Mouse (Mus musculus) erythroblast, embryonic 14.5 days (primary cell): ENCODE measurements around the gene Lrp2. TPM values are rescaled to one million over a fixed set of nuclear protein-coding genes. Genes with fewer than 3 reads are reported as not detected.

ENCODE experiments used
- H3K27me3 ChIP-seq: 2 replicates; pipeline ENCODE4 v1.6.1; 2012; ENCODE audit warnings: inconsistent platforms; ENCODE audit not compliant: control insufficient read depth
- H3K36me3 ChIP-seq: 2 replicates; pipeline ENCODE4 v1.6.1; 2012; ENCODE audit warnings: mild to moderate bottlenecking, inconsistent platforms; ENCODE audit not compliant: control insufficient read depth
- H3K4me1 ChIP-seq: 2 replicates; pipeline ENCODE4 v1.6.1; 2012; ENCODE audit warnings: inconsistent platforms; ENCODE audit not compliant: control insufficient read depth
- H3K4me3 ChIP-seq: replicated peaks from 2 replicates; pipeline ENCODE3; 2012; ENCODE audit warnings: moderate library complexity, mild to moderate bottlenecking, inconsistent platforms
- H3K9me3 ChIP-seq: 2 replicates; pipeline ENCODE4 v1.6.1; 2012; ENCODE audit warnings: low read length, inconsistent platforms, mixed read lengths; ENCODE audit not compliant: control insufficient read depth
- GATA1 ChIP-seq: IDR thresholded peaks from 2 replicates; pipeline ENCODE4 v1.6.1; 2012; ENCODE audit warnings: low read length, inconsistent platforms, mixed read lengths
- TAL1 ChIP-seq: IDR thresholded peaks from 3 replicates; pipeline ENCODE4 v1.6.1; 2012; ENCODE audit warnings: low read length, inconsistent platforms, mixed read lengths
- polyA plus RNA-seq: library from polyadenylated mRNA; stranded (reverse); fragments of >175 nt; gene quantifications from 2 replicates; pipeline ENCODE4 v1.2.3, GENCODE M21; 2012

Lrp2 gene
- polyA plus RNA-seq: not detected in 2 replicates

DNA sequence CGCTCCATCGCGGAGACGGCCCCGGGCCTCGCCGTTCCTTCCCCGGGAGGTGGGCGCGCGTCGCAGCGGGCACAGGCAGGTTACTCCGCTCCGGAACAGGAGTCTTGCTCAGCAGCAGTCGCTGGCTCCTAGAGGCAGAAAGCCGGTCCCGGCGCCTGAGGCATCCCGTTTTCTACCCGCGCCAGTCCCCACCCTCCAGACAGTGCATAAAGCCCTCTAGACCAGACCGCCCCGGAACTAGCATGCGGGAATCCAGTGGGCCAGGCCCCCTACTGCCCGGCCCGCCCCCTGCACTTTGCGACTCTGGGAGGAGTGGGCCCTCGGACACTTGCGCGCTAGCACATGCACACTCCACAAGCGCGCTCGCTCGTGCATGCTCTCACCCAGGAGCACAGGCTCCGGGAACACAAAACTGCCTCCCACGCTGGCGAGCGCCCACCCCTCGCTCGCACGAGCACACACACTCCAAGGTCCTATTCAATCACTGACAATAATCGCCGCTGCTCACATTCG is at the start of gene Lrp2:
Lrp2 (minus strand) TSS at position 180 of the 513 bp plus-strand sequence.
- TF ChIP-seq TAL1 (no peak), GATA1 (no peak)
- Histone ChIP-seq H3K36me3 (no peaks in the 10 kb centered on the region), H3K27me3 (peaks cover 67% of the 10 kb centered on the region), H3K4me3 (peak within 1 kb of the TSS; percentile 29), H3K9me3 (no peaks in the 10 kb centered on the region; the same call in 1 of the 2 replicates), H3K4me1 (no peaks in the 10 kb centered on the region)

GRCm38 (mm10) chr2:69635064-69635701 is 49.3 kb upstream of the Lrp2 start:
- Histone ChIP-seq H3K4me3 (peak overlapping the region; percentile 51), H3K9me3 (peaks cover 11% of the 10 kb centered on the region), H3K4me1 (peaks cover 3% of the 10 kb centered on the region), H3K36me3 (no peaks in the 10 kb centered on the region), H3K27me3 (no peaks in the 10 kb centered on the region)
- TF ChIP-seq GATA1 (no peak), TAL1 (no peak)

DNA sequence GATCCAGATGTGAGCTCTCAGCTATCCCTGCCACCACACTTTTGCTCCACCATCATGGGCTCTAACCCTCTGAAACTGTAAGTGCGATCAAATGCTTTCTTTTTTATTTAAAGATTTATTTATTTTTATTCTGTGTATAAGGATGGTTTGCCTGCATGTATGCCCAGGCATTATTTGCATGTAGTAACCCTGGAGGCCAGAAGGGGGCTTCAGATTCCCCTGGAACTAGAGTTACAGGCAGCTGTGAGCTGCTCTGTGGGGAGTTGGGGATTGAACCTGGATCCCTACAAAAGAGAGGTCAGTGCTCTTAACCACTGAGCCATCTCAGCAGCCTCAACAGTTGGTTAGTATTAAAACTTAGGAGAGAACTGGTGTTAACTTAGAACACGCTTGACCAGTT is 45.6 kb upstream of the Lrp2 start:
- TF ChIP-seq TAL1 (no peak), GATA1 (no peak)
- Histone ChIP-seq H3K4me1 (peaks cover 3% of the 10 kb centered on the region), H3K36me3 (no peaks in the 10 kb centered on the region), H3K4me3 (no peak overlapping the region), H3K27me3 (no peaks in the 10 kb centered on the region), H3K9me3 (peaks cover 5% of the 10 kb centered on the region)

- H3K4me3 ChIP-seq: no peak overlapping the region
- no peaks in the 10 kb centered on the region for H3K27me3 ChIP-seq
- TF ChIP-seq TAL1 (no peak), GATA1 (no peak)
- H3K4me1 ChIP-seq: peaks cover 3% of the 10 kb centered on the region
- H3K9me3 ChIP-seq: peaks cover 5% of the 10 kb centered on the region; the same call in 1 of the 2 replicates
- no peaks in the 10 kb centered on the region for H3K36me3 ChIP-seq
Measured at GRCm38 (mm10) chr2:69630792-69631191, 44.9 kb upstream of the Lrp2 start.

DNA sequence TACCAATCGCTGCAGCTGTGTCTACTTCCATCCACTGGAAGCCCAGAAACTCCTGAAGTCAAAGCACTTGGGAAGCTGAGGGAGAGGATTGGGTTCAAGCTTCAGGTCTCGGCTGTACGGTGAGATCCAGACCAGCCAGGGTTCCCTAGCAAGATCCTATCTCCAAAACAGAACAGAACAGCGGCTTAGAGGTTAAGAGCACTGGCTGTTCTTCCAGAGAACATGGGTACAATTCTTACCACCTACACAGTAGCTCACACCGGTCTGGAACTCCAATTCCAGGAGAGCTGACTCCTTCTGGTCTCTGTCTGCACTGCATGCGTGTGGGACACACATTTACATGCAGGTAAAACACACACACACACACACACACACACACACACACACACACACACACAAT is 44.0 kb upstream of the Lrp2 start:
- Histone ChIP-seq H3K9me3 (peaks cover 5% of the 10 kb centered on the region; the same call in 1 of the 2 replicates), H3K27me3 (no peaks in the 10 kb centered on the region), H3K4me3 (no peak overlapping the region), H3K36me3 (no peaks in the 10 kb centered on the region), H3K4me1 (no peaks in the 10 kb centered on the region)
- TF ChIP-seq GATA1 (no peak), TAL1 (no peak)

- TF ChIP-seq TAL1 (no peak), GATA1 (no peak)
- H3K36me3 ChIP-seq: no peaks in the 10 kb centered on the region
- no peak overlapping the region for H3K4me3 ChIP-seq
- H3K4me1 ChIP-seq: no peaks in the 10 kb centered on the region
- H3K27me3 ChIP-seq: no peaks in the 10 kb centered on the region
- H3K9me3 ChIP-seq: peaks cover 5% of the 10 kb centered on the region; the same call in 1 of the 2 replicates
Measured at GRCm38 (mm10) chr2:69629215-69629614, 43.4 kb upstream of the Lrp2 start.

DNA sequence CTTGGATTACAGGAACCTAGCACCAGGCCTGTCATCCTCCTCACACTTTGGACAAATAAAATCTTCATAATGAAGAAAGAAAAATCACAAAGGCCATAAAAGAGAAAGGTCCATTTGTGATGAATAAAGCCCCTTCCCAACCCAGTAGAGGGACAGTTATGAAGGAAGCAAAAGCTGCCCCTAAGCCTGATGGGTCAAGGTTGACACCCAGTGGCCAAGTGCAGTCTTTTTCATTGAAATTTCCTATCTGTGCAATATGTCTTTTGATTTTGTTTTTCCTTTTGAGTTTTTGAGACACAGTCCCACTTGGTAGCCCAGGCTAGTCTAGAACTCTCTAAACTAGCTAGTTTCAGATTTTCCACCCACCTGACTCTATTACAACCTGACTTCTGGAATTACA is 33.4 kb upstream of the Lrp2 start:
- Histone ChIP-seq H3K9me3 (no peaks in the 10 kb centered on the region), H3K36me3 (no peaks in the 10 kb centered on the region), H3K4me3 (no peak overlapping the region), H3K4me1 (no peaks in the 10 kb centered on the region), H3K27me3 (no peaks in the 10 kb centered on the region)
- TF ChIP-seq GATA1 (no peak), TAL1 (no peak)

DNA sequence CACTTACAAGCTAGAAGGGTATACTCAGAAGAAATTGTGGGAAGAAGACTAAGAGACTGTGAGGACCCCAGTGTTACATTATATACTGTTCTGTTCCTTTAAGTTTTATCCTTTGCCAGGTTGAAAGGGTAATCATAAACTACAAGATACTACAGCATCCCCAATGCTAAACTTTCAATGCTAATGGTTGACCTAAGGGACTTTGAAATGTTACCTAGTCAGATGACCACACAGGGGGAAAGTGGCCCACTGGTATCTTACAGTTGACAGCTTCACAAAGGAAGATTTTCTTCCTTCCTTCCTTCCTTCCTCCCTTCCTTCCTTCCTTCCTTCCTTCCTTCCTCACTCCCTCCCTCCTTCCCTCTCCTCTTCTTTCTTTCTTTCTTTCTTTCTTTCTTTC is 32.5 kb upstream of the Lrp2 start:
- no peaks in the 10 kb centered on the region for H3K9me3 ChIP-seq
- H3K36me3 ChIP-seq: no peaks in the 10 kb centered on the region
- no peaks in the 10 kb centered on the region for H3K4me1 ChIP-seq
- TF ChIP-seq GATA1 (no peak), TAL1 (no peak)
- H3K4me3 ChIP-seq: no peak overlapping the region
- H3K27me3 ChIP-seq: no peaks in the 10 kb centered on the region

DNA sequence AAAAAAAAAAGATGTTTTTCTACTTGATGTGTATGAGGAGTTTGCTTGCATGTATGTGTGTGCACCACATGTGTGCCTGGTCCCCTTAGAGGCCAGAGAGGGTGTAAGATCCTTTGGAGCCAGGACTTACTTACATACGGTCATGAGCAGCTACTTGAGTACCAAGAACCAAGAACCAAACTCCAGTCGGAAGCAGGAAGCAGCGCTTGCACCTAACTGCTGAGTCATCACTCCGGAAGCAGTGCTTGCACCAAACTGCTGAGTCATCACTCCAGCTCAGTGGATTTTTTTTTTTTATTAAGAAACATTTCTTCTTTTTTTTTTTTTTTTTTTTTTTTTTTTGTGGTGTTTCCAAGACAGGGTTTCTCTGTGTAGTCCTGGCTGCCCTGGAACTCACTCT is 27.4 kb upstream of the Lrp2 start:
- no peak for TF ChIP-seq GATA1
- no peak for TF ChIP-seq TAL1

DNA sequence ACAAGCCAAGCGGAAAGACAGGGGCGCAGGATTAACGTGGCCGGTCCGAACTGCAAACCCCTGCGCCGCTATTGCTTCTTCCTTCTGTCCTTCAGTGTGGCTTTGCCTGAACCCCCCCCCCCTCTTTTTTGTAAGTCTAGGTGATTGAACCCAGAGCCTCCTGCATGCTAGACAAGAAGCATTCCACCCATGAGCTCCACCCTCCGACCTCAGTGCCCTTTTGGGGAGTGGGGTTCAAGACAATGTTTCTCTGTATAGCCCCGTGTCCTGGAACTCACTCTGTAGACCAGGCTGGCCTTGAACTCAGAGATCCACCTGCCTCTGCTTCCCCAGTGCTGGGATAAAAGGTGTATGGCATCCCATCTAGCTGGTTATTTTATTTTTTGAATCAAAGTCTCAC is 26.9 kb upstream of the Lrp2 start:
- peaks cover 2% of the 10 kb centered on the region for H3K4me1 ChIP-seq
- H3K4me3 ChIP-seq: no peak overlapping the region
- TF ChIP-seq GATA1: no peak
- no peak for TF ChIP-seq TAL1
- no peaks in the 10 kb centered on the region for H3K9me3 ChIP-seq
- no peaks in the 10 kb centered on the region for H3K36me3 ChIP-seq
- no peaks in the 10 kb centered on the region for H3K27me3 ChIP-seq

More for the DNA sequence above, 27.4 kb upstream of the Lrp2 start:
- no peaks in the 10 kb centered on the region for H3K9me3 ChIP-seq
- peaks cover 2% of the 10 kb centered on the region for H3K4me1 ChIP-seq
- no peak overlapping the region for H3K4me3 ChIP-seq
- H3K27me3 ChIP-seq: no peaks in the 10 kb centered on the region
- no peaks in the 10 kb centered on the region for H3K36me3 ChIP-seq
